Mouse (Mus musculus) cerebellum, adult 18-20 months (tissue): Measurements from ENCODE around the gene Ptk7.
A peak's percentile ranks its signal among the peaks of the same experiment; 100 is the strongest.

Experiments used
- DNase-seq, 2 experiments: peaks; one replicate each; pipeline ENCODE4 v3.0.0; 2021

Gene Ptk7

GRCm38 (mm10) chr17:46628791-46629684 is at the start of gene Ptk7:
TSS of gene Ptk7 (minus strand) at chr17:46629504.
- peak; percentile 46 to 68 for DNase-seq

- no peak for DNase-seq
Measured at GRCm38 (mm10) chr17:46678911-46679310, 49.6 kb upstream of the Ptk7 start.

- DNase-seq: no peak
Measured at GRCm38 (mm10) chr17:46678416-46678815, 49.1 kb upstream of the Ptk7 start, which contains the start of gene Mea1. TSS of gene Mea1 (plus strand) at chr17:46678793.

GRCm38 (mm10) chr17:46674530-46675283 is 45.4 kb upstream of the Ptk7 start:
- peak in 1 of 2 experiments; percentile 24 for DNase-seq

GRCm38 (mm10) chr17:46673850-46674529 is 44.7 kb upstream of the Ptk7 start, which contains the start of gene Rrp36:
TSS of gene Rrp36 (minus strand) at chr17:46674352.
- peak; percentile 85 to 92 for DNase-seq

GRCm38 (mm10) chr17:46669911-46670310 is 40.6 kb upstream of the Ptk7 start:
- no peak for DNase-seq

GRCm38 (mm10) chr17:46667712-46668111 is 38.4 kb upstream of the Ptk7 start:
- DNase-seq: no peak

- peak; percentile 69 to 79 for DNase-seq
Measured at GRCm38 (mm10) chr17:46662730-46663129, 33.4 kb upstream of the Ptk7 start.

GRCm38 (mm10) chr17:46661981-46662380 is 32.7 kb upstream of the Ptk7 start:
- DNase-seq: peak; percentile 69 to 74

- peak; percentile 71 to 75 for DNase-seq
Measured at GRCm38 (mm10) chr17:46661351-46661750, 32.0 kb upstream of the Ptk7 start.

GRCm38 (mm10) chr17:46656054-46656453 is 26.8 kb upstream of the Ptk7 start:
- no peak for DNase-seq

- DNase-seq: no peak
Measured at GRCm38 (mm10) chr17:46651755-46652547, 22.6 kb upstream of the Ptk7 start.

GRCm38 (mm10) chr17:46651292-46651691 is 22.0 kb upstream of the Ptk7 start:
- no peak for DNase-seq

GRCm38 (mm10) chr17:46650232-46651031 is 21.1 kb upstream of the Ptk7 start, which contains the start of gene Cul7:
TSS of gene Cul7 (plus strand) at chr17:46650337.
- DNase-seq: peak; percentile 89 to 92

GRCm38 (mm10) chr17:46649811-46650210 is 20.5 kb upstream of the Ptk7 start:
- DNase-seq: peak in 1 of 2 experiments; percentile 39

GRCm38 (mm10) chr17:46648436-46648835 is 19.1 kb upstream of the Ptk7 start:
- no peak for DNase-seq

- DNase-seq: no peak
Measured at GRCm38 (mm10) chr17:46647279-46647678, 18.0 kb upstream of the Ptk7 start.

GRCm38 (mm10) chr17:46646322-46646662 is 17.0 kb upstream of the Ptk7 start:
- DNase-seq: no peak

- peak; percentile 97 to 99 for DNase-seq
Measured at GRCm38 (mm10) chr17:46645561-46646321, 16.4 kb upstream of the Ptk7 start, which contains the start of the genes Klc4 and Mrpl2. TSS of gene Klc4 (minus strand) at chr17:46646022. TSS of gene Mrpl2 (plus strand) at chr17:46646229.

GRCm38 (mm10) chr17:46644916-46645475 is 15.7 kb upstream of the Ptk7 start:
- peak; percentile 62 to 67 for DNase-seq
